Mouse (Mus musculus) frontal cortex, postnatal 25 days (tissue): ENCODE measurements at regions not wholly inside any gene's neighbourhood (a gene's known extent, or its start where the extent isn't known, plus 50 kb on each side); places are given as distances from the start of the nearest gene placed in this dataset.

ENCODE experiments used
- DNase-seq, 2 experiments: peaks; one replicate each; pipeline ENCODE4 v3.0.0; 2022; ENCODE audit warnings: low spot score in 2 of 2

DNA sequence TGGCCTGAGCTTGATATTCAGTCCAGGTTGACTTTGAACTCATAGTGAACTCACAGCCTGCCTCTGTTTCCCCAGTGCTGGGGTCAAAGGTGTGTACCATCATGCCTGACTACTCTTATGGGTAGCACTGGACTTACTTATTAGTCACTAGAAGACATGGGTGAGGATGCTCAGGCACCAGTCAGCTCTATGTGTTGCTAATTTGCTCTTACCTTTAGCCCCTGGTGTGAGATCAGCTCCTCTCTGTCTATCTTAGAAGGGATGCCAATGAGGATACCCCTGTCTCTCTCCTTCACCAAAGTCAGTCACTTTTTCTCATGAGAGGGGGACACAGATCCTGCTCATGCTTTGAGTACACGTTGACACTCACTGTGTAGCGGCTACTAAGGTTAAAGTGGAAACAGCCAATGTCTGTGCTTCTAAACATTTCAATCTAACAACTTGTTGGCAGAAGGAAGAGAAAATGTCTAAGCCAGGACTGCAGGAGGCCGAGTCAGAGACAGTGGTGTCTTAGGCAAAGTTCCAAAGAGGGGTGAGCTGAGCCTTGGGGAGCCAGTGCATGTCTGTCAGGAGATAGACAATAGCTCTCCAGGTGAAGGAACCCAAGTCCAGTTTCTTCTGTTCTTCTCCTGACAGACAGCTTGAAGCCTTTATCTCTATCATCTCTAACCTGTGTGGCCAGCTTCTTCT, 78.2 kb upstream of the Mkln1 start:
- DNase-seq = no peak

GRCm38 (mm10) chr6:31321066-31321846, 77.3 kb upstream of the Mkln1 start:
- no peak for DNase-seq

DNA sequence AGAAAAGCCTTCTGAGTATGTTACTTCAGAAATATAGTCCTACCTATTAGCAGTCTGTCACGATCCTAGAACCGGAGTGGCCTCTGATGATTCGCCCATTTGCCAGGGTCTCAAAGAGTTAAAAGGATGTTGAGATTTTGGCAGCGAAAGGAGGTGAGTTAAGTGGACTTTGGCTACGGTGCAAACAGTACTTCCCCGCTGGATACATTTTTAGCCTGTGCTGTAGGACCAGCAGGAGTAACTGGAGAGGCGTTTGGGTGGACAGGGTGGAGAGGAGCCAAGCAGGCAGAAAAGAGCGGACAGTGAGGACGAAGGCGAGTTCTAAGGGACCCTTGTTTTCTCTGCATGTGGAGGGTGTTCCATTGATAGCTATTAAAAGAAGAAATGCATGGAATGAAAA, 76.6 kb upstream of the Mkln1 start:
- DNase-seq = no peak

- no peak for DNase-seq
These were observed 75.0 kb upstream of the Mkln1 start for GRCm38 (mm10) chr6:31323228-31324190.

GRCm38 (mm10) chr6:31324717-31325116, 73.8 kb upstream of the Mkln1 start:
- peak in 1 of 2 experiments; percentile 47 for DNase-seq

DNA sequence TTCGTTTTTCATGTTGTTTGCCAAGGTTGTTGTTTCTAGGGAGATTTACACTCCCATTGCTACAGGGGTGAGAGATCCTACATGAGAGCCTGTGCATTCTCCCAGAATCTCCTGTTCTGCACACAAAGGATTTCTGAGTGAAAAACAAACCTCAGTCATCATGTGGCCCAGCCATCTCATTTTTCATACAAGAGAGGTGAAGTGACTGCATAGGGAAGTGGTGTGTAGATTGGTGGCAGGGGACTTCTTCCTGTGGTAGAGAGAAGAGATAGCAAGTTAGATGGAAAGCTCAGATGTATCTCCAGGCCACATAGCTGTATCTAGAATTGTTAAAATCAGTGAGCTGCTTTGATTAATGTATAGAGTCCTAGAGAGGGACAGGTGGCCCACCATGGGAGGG, 72.9 kb upstream of the Mkln1 start:
- DNase-seq = no peak

DNA sequence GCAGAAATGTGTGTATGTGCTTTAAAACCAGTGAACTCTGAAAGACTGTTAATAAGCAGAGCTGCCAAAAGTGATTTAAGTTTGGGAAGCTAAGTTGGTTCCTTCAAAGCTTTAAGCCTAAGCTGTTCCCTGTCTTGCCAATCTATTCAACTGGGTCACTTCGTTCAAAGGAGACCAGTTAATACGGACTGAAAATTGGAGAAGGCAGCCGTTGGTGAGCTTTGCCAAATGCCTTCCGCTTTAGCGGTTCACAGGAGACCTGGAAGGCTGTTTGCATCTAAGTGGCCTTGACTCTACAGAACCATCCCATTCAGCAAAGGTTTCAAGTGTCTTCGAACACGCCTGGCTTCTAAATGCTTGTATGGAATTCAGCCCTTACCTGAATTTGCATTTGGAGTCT, 68.2 kb upstream of the Mkln1 start:
- no peak for DNase-seq

GRCm38 (mm10) chr6:31330868-31331267, 67.7 kb upstream of the Mkln1 start:
- no peak for DNase-seq

GRCm38 (mm10) chr6:31332254-31332653, 66.3 kb upstream of the Mkln1 start:
- no peak for DNase-seq

DNA sequence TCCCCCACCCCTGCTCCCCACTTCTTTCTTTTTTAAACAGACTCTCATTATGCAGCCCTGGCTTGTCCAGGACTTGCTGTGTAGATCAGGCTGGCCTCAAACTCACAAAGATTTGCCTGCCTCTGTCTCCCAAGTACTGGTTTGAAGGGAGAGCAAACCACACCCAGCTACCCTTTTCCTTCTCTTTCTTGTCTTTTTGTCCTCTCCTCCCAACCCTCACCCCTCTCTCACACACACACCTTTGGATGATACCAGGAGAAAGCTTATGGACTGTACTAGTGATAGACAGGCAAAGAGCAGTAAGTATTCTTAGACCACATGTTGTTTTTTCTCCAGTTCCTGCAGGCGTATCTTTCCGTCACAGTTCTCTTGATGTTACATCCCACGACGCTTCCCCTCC, 65.8 kb upstream of the Mkln1 start:
- DNase-seq = no peak

DNA sequence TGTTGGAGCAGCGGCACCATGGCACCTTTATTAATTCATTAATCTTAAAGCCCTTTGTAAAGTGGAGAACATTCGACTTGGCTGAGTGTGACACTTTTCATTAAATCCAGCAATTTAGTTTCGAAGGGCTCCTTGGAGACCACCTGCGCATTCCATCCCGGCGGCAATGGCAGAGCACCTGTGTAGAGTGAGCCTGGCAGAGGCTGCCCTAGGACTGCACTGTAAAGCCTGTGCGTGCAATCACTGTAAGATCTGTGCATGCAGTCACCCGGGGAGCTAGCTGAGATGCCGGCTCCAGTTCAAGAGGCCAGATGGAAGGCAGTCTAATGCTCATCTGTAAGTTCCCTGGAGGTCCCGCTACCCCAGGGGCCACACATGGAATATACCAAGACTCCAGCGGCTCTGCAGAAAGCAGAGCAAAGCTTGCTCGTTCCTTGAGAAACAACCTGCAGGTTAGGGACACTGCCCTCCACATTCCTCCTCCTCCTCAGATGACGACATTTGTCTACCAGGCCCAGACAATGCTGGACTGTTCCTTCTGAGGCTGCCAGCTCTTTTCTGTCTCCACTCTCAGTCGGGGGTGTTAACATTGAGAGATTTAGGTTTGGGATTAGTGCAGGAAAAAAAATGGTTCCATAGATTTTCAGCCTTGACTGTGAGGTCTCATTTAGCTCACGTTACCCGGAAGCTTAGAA, 65.2 kb upstream of the Mkln1 start:
- no peak for DNase-seq

GRCm38 (mm10) chr6:31334086-31334485, 64.4 kb upstream of the Mkln1 start:
- no peak for DNase-seq

- DNase-seq = no peak
These were observed 59.2 kb upstream of the Mkln1 start for GRCm38 (mm10) chr6:31339122-31339947.

- no peak for DNase-seq
These were observed 58.6 kb upstream of the Mkln1 start for GRCm38 (mm10) chr6:31339948-31340250.

DNA sequence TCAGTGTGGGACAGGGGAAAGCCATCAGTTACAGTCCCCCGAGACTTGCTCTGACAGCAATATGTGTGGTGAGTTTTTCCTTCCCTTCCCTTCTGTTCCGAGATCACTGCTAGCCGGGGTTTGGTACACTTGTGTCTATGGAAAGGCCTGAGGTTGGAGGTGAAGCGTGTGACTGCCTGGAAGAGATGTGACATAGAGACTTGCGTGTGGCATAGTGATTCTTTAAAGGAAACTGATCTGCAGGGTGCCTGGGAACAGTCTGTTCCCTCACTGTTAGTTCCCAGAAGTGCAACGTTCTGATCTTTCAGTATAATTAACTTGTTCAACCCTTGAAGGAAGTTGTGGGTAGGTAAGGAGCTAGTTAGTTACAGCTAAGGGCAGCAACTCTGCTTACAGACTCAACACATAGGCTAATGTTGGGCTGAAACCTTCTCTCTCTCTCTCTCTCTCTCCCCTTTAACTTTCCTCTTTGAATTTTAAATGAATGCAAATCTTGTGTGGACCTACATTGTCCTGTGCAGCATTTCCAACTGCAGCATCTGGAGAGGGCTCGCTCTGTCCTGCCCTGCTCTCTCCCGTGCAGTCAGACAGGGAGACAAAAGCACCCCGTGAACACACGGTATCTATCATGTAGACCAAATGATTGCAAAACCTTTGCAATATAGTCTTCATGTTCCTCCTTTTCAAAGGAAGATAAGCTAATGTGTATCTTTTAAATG, 53.0 kb upstream of the Mkln1 start:
- no peak for DNase-seq

- DNase-seq = no peak
These were observed 50.2 kb upstream of the Mkln1 start for GRCm38 (mm10) chr6:31348333-31348732.
